Mouse (Mus musculus): ENCODE data around the gene Pcdh7. TPM values are rescaled to one million over a fixed set of nuclear protein-coding genes. Genes with fewer than 3 reads are reported as not detected.

Pcdh7 gene
- total and polyA plus RNA-seq, 3 experiments, result 22.3 to 127 (median 61.2) TPM

DNA sequence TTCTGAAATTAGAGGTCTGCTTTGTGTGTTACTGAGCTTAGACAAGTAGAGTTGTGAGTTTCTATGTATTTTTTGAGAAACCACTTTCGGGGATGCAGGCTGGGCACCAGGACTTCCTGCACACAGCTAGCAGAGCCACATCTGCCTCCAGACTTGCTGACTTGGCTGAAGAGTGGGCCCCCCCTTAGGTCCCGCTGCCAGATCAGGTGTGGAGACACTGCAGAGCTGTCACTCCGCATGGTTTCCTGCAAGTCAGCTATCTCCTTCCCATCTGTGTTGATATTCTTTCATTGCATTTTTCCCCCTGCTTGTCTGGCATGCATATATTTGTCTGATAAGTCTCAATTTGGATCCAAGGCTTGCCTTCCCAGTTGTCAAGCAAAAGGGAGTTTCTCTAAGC, 52.6 kb downstream of the Pcdh7 start:
- peaks cover 23% of the 10 kb centered on the region for H3K4me1 ChIP-seq (ENCODE audit: insufficient read depth, low read depth, low read length)

DNA sequence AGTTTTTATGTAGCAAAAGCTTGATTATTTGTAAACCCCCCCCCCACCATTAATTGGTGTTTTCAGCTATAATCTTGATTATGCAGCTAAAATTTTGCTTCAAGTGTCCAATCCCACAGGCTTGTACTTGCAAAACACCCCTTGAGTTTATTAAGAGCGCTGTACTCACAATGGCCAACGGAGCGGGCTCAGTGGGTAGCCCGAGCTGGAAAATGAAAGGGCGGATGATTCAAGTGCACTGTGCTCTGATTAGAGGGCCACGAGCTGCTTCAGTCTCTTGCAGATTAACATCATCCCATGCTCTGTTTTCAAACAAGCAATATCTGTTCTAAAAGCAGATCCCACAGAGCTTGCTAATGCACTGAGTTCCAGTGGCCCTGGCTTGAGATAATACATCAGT, 53.4 kb downstream of the Pcdh7 start:
- Histone ChIP-seq H3K9me3 (replicated peaks) (peaks cover 3% of the 10 kb centered on the region; the same call in 1 of the 2 replicates), H3K36me3 (replicated peaks) (peaks cover 7% of the 10 kb centered on the region), H3K4me1 (ENCODE audit: insufficient read depth, low read depth, low read length) (peaks cover 20% of the 10 kb centered on the region), H3K27me3 (ENCODE audit: insufficient read depth, low read length) (no peaks in the 10 kb centered on the region), H3K4me3 (ENCODE audit: low read depth, low read length) (no peak overlapping the region)
- DNase-seq (ENCODE audit: low spot score) (no peak), ATAC-seq (ENCODE audit: extremely low read depth, insufficient number of reproducible peaks, low FRiP score, poor library complexity, severe bottlenecking) (no peak)
- TF ChIP-seq TAL1 (conservative IDR thresholded peaks at IDR 0.05; ENCODE audit: low read depth, low read length) (no peak), POLR2AphosphoS5 (IDR thresholded peaks at IDR 0.05; ENCODE audit: insufficient replicate concordance, low read depth, low read length) (no peak), GATA2 (IDR thresholded peaks at IDR 0.05; ENCODE audit: borderline replicate concordance, low read depth, low read length) (no peak), CTCF (IDR thresholded peaks at IDR 0.05; ENCODE audit: low read depth, low read length) (no peak), GATA1 (IDR thresholded peaks at IDR 0.05; ENCODE audit: borderline replicate concordance, low read length) (no peak)

More for the DNA sequence above, 52.6 kb downstream of the Pcdh7 start:
- Histone ChIP-seq H3K4me3 (ENCODE audit: low read depth, low read length) (no peak overlapping the region), H3K9me3 (replicated peaks) (peaks cover 3% of the 10 kb centered on the region; the same call in 1 of the 2 replicates), H3K27me3 (ENCODE audit: insufficient read depth, low read length) (no peaks in the 10 kb centered on the region), H3K36me3 (replicated peaks) (peaks cover 7% of the 10 kb centered on the region)
- no peak for TF ChIP-seq GATA2 (IDR thresholded peaks at IDR 0.05; ENCODE audit: borderline replicate concordance, low read depth, low read length)
- no peak for TF ChIP-seq POLR2AphosphoS5 (IDR thresholded peaks at IDR 0.05; ENCODE audit: insufficient replicate concordance, low read depth, low read length)
- TF ChIP-seq GATA1 (IDR thresholded peaks at IDR 0.05; ENCODE audit: borderline replicate concordance, low read length), result no peak
- TF ChIP-seq TAL1 (conservative IDR thresholded peaks at IDR 0.05; ENCODE audit: low read depth, low read length), result no peak
- TF ChIP-seq CTCF (IDR thresholded peaks at IDR 0.05; ENCODE audit: low read depth, low read length), result no peak
- ATAC-seq (ENCODE audit: extremely low read depth, insufficient number of reproducible peaks, low FRiP score, poor library complexity, severe bottlenecking), result no peak; the same call in 1 of the 2 replicates
- DNase-seq (ENCODE audit: low spot score), result no peak

DNA sequence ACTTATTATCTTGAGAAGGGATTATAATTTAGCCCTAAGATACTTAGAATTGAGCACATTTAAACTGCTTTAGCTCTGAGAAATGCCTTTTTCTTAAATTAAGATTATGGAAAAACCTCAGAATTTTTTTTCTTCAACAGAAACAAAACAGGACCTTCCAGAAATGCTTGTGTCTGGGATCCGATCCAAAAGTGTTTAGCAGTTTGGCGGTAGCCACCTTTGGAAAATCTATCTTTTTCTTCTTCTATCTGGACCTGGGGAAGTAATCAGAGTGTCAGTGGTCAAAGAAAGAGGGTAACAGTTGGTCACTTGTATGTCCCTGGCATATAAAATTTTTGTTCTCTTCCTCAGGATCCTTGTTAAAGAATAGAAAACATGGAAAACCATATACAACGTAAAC, 54.9 kb downstream of the Pcdh7 start:
- TF ChIP-seq GATA2 (IDR thresholded peaks at IDR 0.05; ENCODE audit: borderline replicate concordance, low read depth, low read length) (no peak), CTCF (IDR thresholded peaks at IDR 0.05; ENCODE audit: low read depth, low read length) (no peak), TAL1 (conservative IDR thresholded peaks at IDR 0.05; ENCODE audit: low read depth, low read length) (no peak), GATA1 (IDR thresholded peaks at IDR 0.05; ENCODE audit: borderline replicate concordance, low read length) (no peak), POLR2AphosphoS5 (IDR thresholded peaks at IDR 0.05; ENCODE audit: insufficient replicate concordance, low read depth, low read length) (no peak)
- Histone ChIP-seq H3K9me3 (replicated peaks) (peaks cover 3% of the 10 kb centered on the region; the same call in 1 of the 2 replicates), H3K27me3 (ENCODE audit: insufficient read depth, low read length) (no peaks in the 10 kb centered on the region), H3K4me1 (ENCODE audit: insufficient read depth, low read depth, low read length) (peaks cover 18% of the 10 kb centered on the region), H3K36me3 (replicated peaks) (peaks cover 7% of the 10 kb centered on the region), H3K4me3 (ENCODE audit: low read depth, low read length) (no peak overlapping the region)
- DNase-seq (ENCODE audit: low spot score) (no peak), ATAC-seq (ENCODE audit: extremely low read depth, insufficient number of reproducible peaks, low FRiP score, poor library complexity, severe bottlenecking) (no peak)

DNA sequence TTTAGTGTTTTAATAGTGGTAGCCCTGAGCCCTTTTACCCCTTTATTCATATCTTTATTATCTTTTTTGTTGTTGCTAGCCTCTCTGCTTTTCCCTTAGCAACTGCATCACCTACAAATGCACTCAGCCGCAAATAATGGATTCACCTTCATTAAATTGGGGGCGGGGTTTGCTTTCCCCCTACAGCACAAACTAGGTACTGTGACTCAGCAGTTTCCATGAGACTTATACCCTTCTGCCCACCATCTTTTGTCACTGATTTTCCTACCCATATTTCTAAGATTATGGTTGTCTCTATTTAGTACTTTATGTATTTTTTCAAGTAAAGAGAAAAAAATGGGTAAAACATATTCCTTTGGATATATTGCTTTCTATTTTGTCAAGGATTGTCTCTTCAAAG, 56.7 kb downstream of the Pcdh7 start:
- ATAC-seq (ENCODE audit: extremely low read depth, insufficient number of reproducible peaks, low FRiP score, poor library complexity, severe bottlenecking), result no peak
- H3K36me3 ChIP-seq (replicated peaks), result peaks cover 5% of the 10 kb centered on the region

DNA sequence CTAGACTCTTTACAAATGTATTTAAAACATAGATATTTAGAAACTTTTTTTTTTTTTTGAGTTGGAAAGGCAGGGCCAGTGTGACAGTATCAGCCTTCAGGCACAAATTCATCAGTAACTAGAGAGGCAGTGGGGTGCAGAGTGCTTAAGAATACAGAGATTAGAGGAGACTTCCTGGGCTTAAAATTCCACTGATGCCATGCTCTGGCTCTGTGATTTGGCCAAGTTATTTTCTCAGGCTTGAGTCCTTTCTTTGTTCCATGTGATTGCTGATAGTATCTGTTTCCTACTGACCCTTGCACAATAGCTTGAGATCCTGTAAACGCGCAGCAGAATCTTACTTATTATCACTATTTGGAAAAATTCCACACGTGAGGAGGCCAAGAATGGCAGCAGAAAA, 60.3 kb downstream of the Pcdh7 start:
- Histone ChIP-seq H3K4me3 (ENCODE audit: low read depth, low read length) (no peak overlapping the region), H3K27me3 (ENCODE audit: insufficient read depth, low read length) (no peaks in the 10 kb centered on the region), H3K4me1 (ENCODE audit: insufficient read depth, low read depth, low read length) (peaks cover 35% of the 10 kb centered on the region), H3K36me3 (replicated peaks) (no peaks in the 10 kb centered on the region), H3K9me3 (replicated peaks) (no peaks in the 10 kb centered on the region)
- no peak for TF ChIP-seq GATA2 (IDR thresholded peaks at IDR 0.05; ENCODE audit: borderline replicate concordance, low read depth, low read length)
- TF ChIP-seq POLR2AphosphoS5 (IDR thresholded peaks at IDR 0.05; ENCODE audit: insufficient replicate concordance, low read depth, low read length), result no peak
- no peak for TF ChIP-seq CTCF (IDR thresholded peaks at IDR 0.05; ENCODE audit: low read depth, low read length)
- no peak for TF ChIP-seq TAL1 (conservative IDR thresholded peaks at IDR 0.05; ENCODE audit: low read depth, low read length)
- no peak for TF ChIP-seq GATA1 (IDR thresholded peaks at IDR 0.05; ENCODE audit: borderline replicate concordance, low read length)
- DNase-seq (ENCODE audit: low spot score), result no peak
- ATAC-seq (ENCODE audit: extremely low read depth, insufficient number of reproducible peaks, low FRiP score, poor library complexity, severe bottlenecking), result no peak

More for the DNA sequence above, 56.7 kb downstream of the Pcdh7 start:
- Histone ChIP-seq H3K4me3 (ENCODE audit: low read depth, low read length) (no peak overlapping the region), H3K9me3 (replicated peaks) (peaks cover 2% of the 10 kb centered on the region; the same call in 1 of the 2 replicates), H3K27me3 (ENCODE audit: insufficient read depth, low read length) (no peaks in the 10 kb centered on the region), H3K4me1 (ENCODE audit: insufficient read depth, low read depth, low read length) (peaks cover 22% of the 10 kb centered on the region)
- no peak for TF ChIP-seq GATA2 (IDR thresholded peaks at IDR 0.05; ENCODE audit: borderline replicate concordance, low read depth, low read length)
- no peak for TF ChIP-seq GATA1 (IDR thresholded peaks at IDR 0.05; ENCODE audit: borderline replicate concordance, low read length)
- no peak for TF ChIP-seq CTCF (IDR thresholded peaks at IDR 0.05; ENCODE audit: low read depth, low read length)
- no peak for TF ChIP-seq TAL1 (conservative IDR thresholded peaks at IDR 0.05; ENCODE audit: low read depth, low read length)
- no peak for TF ChIP-seq POLR2AphosphoS5 (IDR thresholded peaks at IDR 0.05; ENCODE audit: insufficient replicate concordance, low read depth, low read length)
- DNase-seq (ENCODE audit: low spot score), result no peak

DNA sequence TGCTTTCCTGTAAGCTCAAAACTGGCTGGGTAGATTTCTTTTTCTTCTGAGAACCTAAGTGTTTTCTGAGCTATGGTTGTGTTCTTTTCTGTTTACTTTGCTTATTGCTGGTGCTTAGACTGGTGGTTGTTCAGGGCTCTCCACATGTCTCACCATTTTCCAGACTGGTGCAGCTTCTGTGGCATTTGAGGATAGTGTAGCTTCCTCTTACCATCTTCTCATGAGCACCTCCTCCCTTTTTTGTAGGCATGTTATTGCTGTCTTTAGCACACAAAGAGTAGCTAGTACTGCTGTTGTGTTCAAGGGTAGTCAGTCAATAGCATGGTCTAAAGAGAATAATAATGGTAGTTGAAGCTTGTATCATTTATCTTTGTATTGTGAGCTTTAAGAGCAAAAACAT, 62.2 kb downstream of the Pcdh7 start:
- Histone ChIP-seq H3K9me3 (replicated peaks) (no peaks in the 10 kb centered on the region), H3K36me3 (replicated peaks) (no peaks in the 10 kb centered on the region), H3K4me1 (ENCODE audit: insufficient read depth, low read depth, low read length) (peaks cover 38% of the 10 kb centered on the region), H3K27me3 (ENCODE audit: insufficient read depth, low read length) (no peaks in the 10 kb centered on the region), H3K4me3 (ENCODE audit: low read depth, low read length) (no peak overlapping the region)
- DNase-seq (ENCODE audit: low spot score), result no peak
- ATAC-seq (ENCODE audit: extremely low read depth, insufficient number of reproducible peaks, low FRiP score, poor library complexity, severe bottlenecking), result no peak
- TF ChIP-seq CTCF (IDR thresholded peaks at IDR 0.05; ENCODE audit: low read depth, low read length), result no peak
- TF ChIP-seq GATA2 (IDR thresholded peaks at IDR 0.05; ENCODE audit: borderline replicate concordance, low read depth, low read length), result no peak
- TF ChIP-seq GATA1 (IDR thresholded peaks at IDR 0.05; ENCODE audit: borderline replicate concordance, low read length), result no peak
- no peak for TF ChIP-seq POLR2AphosphoS5 (IDR thresholded peaks at IDR 0.05; ENCODE audit: insufficient replicate concordance, low read depth, low read length)
